Mouse (Mus musculus) regulatory T cell (primary cell): Measurements from ENCODE around the gene Celsr2.

Experiments used
- in situ Hi-C: fragments of 300-600 bp; cut with MboI, MseI; formaldehyde crosslinking; loops from one replicate; pipeline ENCODE4 v1.15.1; 2025; ENCODE audit warnings: high pct_unique_total_duplicates

The Celsr2 gene

GRCm38 (mm10) chr3:108414857-108415830 is at the start of gene Celsr2:
Celsr2 (minus strand) TSS chr3:108415552.
- in situ Hi-C loops, result no loop called here

DNA sequence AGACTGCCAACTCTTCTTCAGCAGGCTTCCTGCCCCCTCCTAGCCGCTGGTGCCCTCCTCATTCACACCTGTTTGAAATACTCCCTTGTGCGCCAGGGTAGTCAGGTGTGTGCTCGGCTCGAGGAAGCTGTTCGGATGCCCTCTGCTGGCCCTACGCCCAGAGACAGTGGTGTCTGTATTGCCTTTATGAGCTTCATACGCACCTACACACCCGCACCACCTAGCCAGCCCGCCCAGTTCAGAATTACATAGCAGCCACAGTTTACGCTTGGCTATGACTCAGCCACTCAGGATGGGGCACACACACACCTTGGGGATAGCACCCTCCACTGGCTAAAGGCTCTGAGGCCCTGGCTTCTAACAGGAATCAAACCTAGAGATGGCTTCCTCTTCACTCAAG is 43.5 kb upstream of the Celsr2 start:
- in situ Hi-C loops, result no loop called here

- in situ Hi-C loops, result no loop called here
These were observed 43.0 kb upstream of the Celsr2 start for GRCm38 (mm10) chr3:108458380-108458779.

- in situ Hi-C loops, result no loop called here
These were observed 38.8 kb upstream of the Celsr2 start for GRCm38 (mm10) chr3:108454172-108454571.

DNA sequence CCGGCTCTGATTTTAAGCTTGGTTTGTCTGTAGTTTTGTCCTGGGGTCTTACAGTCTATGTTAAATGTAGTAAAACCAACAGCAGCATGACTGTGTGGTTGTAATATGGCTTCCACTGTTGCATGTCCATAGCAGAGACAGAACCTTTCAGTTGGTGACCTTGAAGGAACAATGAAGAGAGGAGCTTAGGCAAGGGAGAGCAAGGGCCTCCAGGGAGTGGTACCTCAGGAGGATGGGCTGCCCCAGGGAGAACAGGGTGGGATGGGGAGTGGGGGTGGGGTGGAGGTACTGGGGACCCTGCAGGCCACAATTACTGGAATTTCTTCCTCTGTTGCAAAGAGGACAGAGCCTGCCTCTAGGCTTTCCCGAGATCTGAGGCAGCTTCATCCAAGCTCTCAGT is 36.6 kb upstream of the Celsr2 start:
- in situ Hi-C loops, result no loop called here

- in situ Hi-C loops, result no loop called here
These were observed 30.0 kb upstream of the Celsr2 start for GRCm38 (mm10) chr3:108445366-108445705.

GRCm38 (mm10) chr3:108444698-108445365 is 29.5 kb upstream of the Celsr2 start, which contains the start of gene Sars:
Sars (minus strand) TSS chr3:108445209.
- in situ Hi-C loops, result no loop called here

DNA sequence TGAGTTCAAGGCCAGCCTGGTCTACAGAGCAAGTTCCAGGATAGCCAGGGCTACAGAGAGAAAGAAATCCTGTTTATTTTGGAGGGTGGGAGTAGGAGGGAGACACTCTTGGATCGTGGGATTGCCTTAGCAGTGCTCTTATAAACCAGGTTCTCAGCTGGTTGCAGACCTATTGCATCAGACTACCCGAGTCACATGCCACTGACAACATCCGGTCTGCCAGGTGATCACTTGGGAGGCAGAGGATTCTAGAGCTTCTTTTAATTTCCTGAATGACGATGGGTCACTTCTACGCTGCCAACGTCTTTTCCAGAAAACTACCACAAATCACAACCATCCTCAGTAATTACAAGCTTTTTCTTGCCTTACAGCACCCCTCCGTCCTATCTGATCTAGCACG is 28.7 kb upstream of the Celsr2 start:
- in situ Hi-C loops, result no loop called here

GRCm38 (mm10) chr3:108436380-108436714 is 21.0 kb upstream of the Celsr2 start:
- in situ Hi-C loops, result no loop called here

DNA sequence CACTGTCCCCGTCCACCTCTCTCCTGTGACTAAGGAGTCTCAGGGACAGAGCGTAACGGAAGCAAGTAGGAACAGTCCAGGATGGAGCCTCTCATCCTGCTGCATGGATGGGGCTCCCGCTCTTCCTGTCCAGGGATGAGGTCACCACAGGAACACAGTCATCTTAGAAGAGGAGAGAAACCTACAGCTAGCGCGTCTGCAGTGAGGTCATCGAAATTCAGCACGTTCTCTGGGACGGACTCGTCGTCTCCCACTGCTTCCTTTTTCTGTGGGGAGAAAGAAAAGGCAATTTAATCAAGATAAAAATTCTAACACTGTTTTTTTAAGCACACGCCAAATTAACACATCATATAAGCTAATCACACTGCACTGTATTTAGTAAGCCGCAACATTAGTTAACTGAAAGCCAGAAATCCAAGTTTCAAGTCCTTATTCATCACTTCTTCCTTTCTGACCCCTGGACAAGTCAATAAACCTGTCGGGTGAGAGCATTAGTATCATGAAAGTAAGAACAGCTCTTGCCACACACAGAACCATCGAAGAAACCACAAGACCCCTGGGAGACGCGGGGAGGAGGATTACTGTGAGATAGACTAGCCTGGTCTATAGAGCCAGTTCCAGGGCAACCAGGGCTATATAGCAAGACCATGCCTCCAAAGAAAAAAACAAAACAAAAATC is 20.5 kb upstream of the Celsr2 start:
- in situ Hi-C loops, result no loop called here

GRCm38 (mm10) chr3:108433881-108434495 is 18.6 kb upstream of the Celsr2 start:
- in situ Hi-C loops, result no loop called here

- in situ Hi-C loops, result no loop called here
These were observed 18.0 kb upstream of the Celsr2 start for GRCm38 (mm10) chr3:108433188-108433880.

DNA sequence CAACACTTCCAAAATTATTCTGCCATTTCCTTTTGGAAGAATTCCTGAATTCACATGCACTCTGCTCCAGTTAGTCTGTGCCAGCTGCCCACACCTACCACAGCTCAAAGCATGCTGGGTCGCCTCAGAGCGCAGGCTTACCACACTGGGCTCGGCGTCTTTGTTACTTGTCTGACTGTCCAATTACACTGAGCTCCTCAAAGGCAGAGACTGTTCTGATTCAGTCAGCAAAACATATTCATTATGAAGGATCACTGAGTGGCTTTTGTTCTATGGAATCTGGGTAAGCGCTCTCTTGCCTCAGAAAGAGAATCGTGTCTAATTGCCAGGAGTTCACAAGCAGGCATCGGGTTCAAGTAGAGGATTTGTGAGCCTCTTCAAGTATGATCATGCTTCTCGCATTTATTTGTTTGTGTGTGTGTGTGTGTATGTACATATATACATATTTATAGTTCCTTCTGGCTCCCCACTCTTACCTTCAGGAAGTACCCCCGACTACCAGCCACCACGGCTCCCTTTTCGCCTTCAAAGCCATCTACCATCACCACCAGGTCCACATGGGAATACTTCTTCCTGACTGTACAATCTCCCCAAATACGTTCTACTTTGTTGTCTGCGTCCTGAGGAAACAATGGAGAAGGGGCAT is 17.3 kb upstream of the Celsr2 start:
- in situ Hi-C loops, result no loop called here

GRCm38 (mm10) chr3:108425624-108426018 is 10.3 kb upstream of the Celsr2 start:
- in situ Hi-C loops, result no loop called here

GRCm38 (mm10) chr3:108424944-108425623 is 9.7 kb upstream of the Celsr2 start:
- in situ Hi-C loops, result no loop called here

- in situ Hi-C loops, result no loop called here
These were observed 8.8 kb upstream of the Celsr2 start for GRCm38 (mm10) chr3:108423844-108424801.

DNA sequence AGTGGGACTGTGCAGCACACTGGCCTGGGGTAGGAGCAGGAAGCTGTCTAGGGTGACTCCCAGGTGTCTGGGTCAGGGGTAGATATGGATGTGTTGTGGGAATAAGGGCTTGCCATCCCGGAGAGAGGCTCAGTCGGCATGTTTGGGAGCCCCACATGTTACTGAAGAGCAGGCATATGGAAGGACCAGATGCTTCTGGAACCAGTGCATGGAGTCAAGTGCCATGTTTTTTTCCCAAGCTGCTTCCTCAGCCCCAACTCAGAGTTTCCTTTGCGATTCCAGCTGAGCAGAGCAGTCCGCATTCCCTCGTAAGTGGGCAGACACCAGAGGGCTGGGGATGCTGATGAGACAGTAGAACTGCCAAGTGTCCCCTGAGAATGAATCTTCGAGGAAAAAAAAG is 7.7 kb upstream of the Celsr2 start:
- in situ Hi-C loops, result no loop called here

DNA sequence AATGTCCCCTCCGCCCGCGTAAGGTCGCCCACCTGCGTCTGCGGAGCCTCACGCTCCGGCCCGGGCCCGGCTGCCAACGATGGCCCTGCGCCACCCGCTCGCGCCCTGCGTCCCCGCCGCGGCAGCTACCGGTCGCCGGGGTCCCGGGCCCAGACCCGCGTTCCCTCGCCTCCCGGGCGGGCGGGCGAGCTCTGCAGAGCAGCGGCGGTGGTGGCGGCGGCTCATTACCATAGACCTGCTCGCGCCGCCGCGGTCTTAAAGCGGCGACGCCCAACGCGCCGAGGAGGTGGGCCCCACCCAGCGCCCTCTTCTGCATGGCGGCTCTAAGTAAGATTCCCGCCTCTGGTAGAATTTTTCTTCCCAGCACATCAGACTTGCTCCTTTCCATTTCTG is 475 bp upstream of the Celsr2 start:
- in situ Hi-C loops, result no loop called here
